Mouse (Mus musculus): Measurements from ENCODE around the gene Fkbp1b.

- TF ChIP-seq CTCF (conservative IDR thresholded peaks at IDR 0.05; ENCODE audit: low read length) (no peak), POU5F1 (IDR thresholded peaks at IDR 0.05; ENCODE audit: borderline replicate concordance, low read length) (no peak)
Measured at GRCm38 (mm10) chr12:4813636-4814035, 27.8 kb downstream of the Fkbp1b start.

All from E14TG2a.4 (cell line).